Mouse (Mus musculus) NIH3T3 (cell line): ENCODE data around the gene Gad1.

Source experiments
- DNase-seq: peaks from one replicate; pipeline ENCODE4 v3.0.0-alpha.2; 2012; ENCODE audit warnings: low read depth

Gad1 gene

DNA sequence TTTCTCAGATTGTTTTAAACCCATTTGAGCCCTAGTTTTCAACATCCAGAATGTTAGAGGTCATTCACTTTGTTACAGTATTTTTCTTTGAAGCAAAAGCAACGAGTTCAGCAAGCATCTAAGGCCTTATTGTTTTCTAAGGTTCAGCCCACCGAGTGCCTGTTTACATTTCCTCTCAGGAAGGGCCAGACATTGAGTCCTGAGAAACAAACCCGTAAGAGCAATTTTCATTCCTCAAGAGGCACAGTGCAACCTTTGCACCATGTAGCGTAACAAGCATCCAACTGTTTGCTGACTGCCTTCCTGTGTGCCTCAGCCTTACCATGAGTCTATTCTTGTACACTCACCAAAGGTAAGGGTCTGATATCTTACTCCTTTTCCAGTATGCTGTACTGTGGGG lies at the start of gene Gad1:
Gad1 (plus strand) TSS at position 301 of the 400 bp plus-strand sequence.
- no peak for DNase-seq

DNA sequence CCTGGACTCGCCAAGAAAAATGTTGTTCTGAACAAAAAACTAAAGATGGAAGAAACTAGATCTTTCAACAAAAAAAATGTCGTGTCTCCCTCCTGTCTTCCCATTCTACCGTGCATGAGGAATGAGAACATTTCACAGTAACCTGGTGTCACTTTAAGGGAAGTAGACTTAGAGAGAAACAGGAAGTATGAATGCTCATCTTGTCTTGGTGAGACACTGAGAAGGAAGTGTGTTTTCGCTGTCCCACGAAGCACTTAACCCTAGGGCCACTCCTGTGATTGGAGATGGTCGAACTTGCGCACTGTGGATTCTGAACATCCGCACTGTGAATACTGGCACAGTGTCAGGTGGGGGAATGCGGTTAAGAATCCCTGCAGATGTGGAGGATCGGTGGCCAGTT lies 49.4 kb upstream of the Gad1 start:
- DNase-seq: no peak

DNA sequence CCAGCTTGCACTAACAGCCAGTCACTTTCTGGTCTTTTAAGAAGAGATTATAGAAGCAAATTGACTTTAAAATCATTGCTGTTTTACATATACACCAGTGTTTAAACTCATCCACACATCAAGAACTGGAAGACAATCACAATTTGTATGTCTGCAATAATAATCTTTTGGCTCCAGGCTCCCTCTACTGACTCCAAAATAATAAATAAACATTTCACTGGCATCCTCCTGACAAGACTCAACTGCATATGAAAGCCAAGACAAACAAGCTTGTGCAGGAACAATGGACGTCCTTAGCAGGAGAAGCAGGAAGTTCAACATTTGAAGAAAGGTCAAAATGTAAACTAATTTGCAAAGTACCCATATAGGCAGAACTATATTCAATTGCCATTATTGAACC lies 47.6 kb upstream of the Gad1 start:
- DNase-seq: peak; percentile 9

DNA sequence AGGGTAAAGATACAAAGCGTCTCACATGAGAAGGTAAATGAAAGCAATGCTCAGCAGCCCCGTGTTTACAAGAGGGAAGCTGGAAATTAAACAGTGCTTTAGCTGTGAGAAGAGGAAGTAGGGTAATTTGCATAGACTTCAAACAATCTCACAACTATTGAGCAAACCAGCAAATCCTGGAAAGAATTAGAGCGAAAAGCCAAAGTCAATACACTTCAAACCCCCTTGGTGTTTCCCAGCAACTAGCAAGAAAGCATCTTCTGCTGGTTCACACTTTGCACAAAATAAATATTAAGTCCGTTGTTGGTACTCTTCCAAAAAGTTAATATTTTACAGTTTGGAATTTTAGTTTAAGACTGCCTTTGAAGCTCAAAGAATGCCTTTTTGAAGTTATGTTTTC lies 47.0 kb upstream of the Gad1 start:
- no peak for DNase-seq

DNA sequence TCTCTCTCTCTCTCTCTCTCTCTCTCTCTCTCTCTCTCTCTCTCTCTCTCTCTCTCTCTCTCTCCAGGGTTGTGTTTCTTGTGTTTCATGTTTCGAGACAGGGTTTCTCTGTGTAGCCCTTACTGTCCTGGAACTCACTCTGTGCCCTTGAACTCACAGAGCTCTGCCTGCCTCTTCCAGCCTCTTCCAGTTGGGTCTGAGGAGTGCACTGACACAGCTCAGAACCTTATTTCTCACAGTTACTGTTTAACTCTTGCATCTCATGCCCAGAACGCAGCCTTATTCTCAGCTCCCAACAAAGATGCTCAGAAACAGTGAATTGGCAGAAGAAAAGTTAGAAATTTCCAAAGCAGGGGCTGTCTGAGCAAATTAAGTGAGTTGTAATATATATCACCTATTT lies 46.5 kb upstream of the Gad1 start:
- DNase-seq: no peak

DNA sequence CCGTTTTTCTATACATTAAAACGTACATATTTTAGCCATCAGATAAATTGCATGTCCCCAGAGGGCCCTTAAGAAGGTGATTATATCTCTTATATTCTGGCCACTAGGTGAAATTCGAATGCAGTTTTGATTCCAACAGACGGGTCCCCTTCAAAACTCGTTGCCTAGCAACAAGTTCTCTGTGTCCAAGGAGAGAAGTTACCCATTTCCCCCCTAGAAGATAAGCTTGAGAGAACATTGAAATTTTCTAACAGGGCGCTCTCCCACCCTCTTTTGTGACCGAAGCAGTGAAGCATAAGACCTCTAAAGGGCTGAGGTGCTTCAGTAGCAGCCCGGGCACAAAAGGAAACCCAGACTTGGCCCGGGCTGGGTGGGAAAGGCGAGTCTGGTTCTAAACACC lies 44.4 kb upstream of the Gad1 start, which contains the start of gene Erich2:
Erich2 (plus strand) TSS at position 324 of the 400 bp plus-strand sequence.
- no peak for DNase-seq

DNA sequence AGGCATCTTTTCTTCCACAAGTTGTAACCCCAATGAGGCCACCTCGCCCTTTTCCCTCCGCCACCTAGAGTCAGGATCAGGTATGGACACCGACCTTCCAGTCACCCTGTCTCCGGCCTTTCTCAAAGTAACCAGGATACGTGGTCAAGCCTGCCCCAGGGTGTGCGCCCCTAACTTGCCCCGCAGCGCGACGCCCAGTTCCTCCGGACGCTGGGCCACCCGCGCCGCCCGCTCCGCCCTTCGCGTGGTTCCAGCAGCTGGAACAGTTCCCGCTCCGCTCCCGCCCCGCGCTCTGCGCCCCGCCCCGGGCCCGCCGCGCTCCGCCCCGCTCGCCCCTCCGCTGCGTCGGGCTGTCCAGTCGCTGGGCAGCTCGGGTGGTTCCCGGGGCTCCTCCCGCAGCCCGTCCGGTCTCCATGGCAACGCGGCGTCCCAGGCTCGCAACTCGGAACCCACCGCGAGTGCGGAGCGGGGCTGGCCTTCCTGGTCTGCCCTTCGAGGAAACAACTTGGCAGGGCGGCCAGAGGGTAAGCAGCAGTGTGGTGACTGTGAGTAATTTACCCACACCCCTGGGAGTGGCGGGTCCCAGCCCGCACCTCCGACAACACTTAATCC lies 43.7 kb upstream of the Gad1 start:
- peak; percentile 44 for DNase-seq

DNA sequence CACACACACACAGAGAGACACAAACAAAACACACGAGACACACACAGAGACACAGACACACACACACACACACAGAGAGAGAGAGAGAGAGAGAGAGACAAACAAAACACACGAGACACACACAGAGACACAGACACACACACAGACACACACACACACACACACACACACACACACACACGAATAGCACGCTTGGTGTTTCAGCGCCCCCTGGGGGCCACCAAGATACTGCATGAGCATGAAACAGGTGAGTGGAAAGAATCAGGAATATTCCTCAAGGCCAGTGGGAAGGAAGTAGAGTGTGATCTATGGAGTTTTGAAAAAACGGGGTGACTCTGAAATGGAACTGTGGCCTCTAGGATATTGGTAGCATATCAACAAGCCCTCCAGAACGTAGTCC lies 14.6 kb upstream of the Gad1 start:
- peak; percentile 56 for DNase-seq

DNA sequence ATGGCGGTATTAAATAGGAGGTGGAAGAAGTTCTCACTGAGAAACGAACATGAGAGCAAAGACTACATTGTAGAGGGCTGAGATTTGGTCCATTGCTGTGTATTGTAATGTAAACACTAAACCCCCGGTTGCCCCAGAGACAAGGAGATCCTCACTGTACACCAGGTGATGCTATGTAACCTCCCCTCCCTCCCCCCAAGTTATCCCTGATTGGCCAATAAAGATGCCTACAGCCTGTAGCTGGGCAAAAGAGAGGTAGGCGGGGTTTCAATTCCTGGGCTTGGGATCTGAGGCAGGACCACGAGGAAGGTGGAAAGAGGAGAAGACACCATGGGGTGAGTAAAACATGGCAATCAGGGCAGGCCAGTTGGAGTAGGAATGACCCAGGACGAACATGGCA lies 2.2 kb upstream of the Gad1 start:
- no peak for DNase-seq

DNA sequence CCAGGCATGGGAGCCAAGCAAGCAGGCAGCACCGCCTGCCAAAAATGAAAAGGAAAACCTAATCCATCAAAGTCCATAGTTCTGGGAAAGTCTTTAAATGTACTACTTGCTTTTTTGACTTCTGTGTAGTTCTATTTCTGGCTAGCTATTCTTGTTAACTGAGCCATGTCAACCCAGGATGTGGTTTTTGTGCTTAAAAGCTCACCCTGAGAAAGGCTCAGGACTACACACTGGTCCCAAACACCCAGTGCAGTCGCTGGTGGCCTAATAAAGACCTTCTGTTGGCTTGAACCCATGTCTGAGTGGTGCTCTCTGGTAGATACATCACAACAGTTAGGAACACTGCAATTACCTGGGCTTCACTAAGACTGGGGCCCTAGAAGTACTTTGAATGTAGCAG lies 1.4 kb upstream of the Gad1 start:
- peak; percentile 35 for DNase-seq

DNA sequence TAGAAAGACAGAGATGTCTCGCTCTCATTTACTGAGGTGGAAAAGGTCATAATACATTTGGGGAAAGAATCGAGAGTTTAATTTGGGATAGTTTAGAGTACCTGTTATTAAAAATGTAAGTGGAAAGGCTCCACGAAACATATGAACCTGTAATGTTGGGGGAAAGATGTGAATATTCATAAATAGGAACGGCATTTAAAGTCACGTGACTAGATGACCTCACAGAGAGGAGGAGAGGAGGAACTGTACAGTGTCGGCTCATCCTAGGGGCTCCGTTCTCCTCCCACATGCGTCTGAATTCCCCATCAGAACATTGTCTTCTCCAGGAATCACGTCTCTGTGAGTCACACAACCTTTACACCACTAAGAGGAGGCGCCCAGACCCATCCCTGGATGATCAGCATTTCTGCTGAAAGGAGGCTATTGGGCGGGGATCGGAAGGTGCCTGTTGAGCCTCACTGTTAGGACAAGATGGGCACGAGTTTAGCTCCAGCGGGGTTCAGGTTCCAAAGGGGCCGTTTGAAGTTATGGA lies 739 bp upstream of the Gad1 start:
- no peak for DNase-seq

DNA sequence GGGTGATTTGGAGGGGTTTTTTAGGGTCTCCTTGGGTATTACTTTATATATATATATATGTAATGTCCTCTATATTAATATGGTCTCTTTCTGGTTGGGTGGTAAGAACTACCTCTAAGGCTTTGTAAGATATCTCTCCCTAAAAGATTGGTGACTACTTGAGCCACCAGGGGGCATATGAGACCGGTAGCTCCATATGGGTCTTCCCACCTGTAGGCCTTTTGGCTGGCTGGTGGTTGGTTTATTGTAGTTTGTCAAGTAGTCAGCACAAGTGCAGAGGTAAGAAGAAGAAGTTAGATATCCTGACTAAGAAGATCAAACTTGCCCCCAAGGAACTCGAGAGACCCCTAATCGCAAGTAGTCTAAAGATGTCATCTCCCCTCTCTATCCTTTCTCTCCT lies 954 bp downstream of the Gad1 start:
- no peak for DNase-seq

DNA sequence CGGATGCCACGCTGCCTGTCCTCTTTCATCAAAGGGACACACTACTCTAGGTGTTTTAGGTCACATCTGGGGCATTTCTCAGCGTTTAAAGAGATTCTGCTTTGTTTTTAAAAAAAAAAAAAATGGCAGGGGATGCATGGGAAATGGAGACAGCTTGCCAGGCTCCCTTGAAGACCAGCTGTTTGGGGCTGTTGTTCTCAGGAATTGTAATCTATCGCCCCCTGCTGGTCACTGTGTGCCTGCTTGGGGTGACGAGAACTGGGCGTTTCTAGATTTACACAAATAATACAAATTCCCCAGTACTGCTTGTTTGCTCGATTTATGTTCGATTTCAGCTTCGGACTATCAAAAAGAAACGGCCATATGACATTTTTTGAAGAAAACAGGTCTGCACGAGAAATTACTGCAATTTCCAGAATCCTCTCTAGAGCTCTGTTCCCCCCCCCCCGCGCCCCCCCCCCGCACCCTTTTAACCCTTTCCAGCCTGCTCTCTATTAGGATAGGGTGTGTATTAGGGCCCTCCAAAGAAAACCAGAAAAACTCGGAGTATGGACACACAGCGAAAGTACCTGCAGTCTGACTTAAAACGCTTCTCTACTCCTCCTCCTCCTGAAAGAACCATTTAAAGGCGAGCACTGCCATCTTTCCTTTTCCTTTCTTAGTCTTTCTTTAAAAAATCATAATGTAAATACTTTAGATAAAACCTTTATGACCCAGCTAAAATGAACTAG lies 5.4 kb downstream of the Gad1 start:
- peak; percentile 95 for DNase-seq

DNA sequence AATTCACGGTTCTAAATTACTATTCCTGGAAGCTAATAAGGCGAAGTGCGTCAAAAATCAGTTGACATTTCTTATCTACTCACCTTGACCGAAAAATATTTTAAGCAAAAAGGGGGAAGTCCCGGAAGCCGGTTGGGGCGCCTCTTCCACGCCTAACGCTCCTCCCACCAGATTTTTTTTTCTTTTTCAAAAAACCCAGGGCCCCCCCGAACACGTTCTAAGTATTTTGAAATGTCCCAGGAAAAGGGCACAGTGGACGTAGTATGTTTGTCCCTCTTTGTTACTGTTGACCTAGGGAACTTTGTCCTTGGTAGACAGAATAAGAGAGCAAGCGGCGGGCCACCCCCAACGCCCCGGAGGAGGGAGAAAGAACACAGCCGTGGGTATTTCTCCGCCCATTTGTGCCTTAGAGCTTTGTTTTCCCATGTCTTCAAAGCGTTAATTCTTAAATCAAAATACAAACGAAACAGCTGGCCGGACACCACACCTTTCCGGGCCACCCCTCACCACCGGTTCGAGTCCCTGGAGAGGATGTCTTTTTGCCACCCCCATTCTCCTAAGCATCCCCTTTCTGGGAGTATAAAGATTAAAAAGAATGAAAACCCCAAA lies 6.1 kb downstream of the Gad1 start:
- DNase-seq: no peak

DNA sequence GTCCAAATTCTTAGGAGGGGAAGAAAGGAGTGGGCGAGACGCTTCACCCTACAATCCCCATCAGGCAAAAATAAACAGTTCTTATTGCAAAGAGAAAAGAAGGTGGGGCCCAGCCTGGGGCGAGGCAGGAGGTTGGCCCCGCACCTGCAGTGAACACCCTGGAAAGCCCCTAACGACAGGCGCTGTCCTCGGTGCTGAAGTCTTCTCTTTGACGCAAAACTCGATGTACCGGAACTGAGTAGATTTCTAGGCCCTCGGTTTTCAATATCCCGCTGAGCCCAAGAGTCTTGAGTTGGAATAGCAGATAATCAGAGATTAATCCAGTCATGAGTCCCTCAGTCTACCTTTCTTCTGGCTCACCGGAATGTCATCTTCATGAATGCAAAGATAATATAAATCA lies 6.6 kb downstream of the Gad1 start:
- DNase-seq: peak; percentile 68

DNA sequence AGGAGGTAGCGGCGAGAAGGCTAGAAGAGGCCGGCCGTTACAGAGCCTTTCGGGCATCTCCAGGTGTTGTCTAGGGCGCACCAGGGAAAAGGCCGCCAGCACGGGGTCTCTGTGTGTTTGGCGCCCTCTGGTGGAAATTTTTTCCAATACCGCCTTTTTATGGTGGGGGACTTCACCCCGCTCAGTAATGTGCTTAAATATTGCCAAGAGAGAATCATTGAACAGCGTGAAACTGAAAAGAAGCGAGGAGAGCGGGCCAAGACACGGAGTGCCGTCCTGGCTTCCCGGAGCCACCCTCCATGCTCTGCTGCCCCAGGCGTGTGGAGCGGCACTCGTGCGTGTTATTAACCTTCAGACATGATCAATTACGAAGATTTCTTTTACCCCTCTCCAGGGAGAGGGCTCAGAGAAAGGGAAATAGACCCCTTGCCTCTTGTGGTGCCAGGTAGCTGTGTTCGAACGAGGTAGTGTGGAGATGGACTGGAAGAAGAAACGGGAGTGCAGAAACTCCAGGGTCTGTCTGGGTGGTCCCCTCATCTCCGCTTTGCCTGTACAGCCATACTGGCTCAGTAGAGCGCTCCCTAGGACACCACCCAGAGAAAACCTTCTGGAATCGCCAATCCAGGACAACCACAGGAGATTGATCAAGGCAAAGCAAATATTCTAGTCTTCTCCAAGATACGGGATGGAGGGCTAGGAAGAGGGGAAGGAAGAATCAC lies 8.4 kb downstream of the Gad1 start:
- DNase-seq: peak; percentile 65

DNA sequence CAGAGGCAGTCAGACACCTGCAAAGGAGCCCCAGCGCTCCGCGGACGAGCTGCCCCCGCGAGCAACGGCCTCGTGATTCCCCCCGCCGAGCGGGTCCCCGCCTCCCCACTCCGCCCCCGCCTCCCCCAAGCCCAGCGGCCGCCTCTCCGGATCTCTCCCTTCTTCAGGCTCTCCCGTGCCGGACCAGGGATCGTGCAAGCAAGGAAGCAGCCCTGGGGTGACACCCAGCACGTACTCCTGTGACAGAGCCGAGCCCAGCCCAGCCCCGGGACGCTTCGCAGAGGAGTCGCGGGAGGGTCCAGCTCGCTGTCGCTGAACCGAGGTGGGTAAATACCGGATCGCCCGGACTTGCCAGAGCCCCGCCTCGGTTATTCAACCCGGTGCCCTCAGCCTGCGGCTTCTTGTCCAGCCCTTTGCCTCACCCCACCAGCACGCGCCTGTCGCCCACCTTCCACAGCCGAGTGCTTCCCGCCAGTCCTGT lies 9.2 kb downstream of the Gad1 start:
- DNase-seq: no peak

DNA sequence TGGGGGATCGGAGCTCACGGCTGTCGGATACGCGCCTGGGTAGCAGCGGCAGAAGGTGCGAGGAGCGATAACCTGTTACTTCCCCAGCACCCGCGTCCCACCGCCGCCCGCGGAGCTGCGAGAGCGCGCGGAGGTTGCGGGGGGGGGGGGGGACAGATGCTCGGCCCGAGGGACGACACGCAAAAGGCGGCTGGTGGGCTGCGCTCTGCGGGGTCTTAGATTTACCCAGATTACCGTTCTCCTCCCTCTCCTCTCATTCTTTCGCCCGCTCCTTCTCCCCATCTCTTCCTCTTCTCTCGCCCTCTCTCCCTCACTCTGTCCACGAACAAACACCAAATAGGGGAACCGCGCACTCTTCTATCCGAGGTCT lies 9.7 kb downstream of the Gad1 start:
- DNase-seq: no peak

DNA sequence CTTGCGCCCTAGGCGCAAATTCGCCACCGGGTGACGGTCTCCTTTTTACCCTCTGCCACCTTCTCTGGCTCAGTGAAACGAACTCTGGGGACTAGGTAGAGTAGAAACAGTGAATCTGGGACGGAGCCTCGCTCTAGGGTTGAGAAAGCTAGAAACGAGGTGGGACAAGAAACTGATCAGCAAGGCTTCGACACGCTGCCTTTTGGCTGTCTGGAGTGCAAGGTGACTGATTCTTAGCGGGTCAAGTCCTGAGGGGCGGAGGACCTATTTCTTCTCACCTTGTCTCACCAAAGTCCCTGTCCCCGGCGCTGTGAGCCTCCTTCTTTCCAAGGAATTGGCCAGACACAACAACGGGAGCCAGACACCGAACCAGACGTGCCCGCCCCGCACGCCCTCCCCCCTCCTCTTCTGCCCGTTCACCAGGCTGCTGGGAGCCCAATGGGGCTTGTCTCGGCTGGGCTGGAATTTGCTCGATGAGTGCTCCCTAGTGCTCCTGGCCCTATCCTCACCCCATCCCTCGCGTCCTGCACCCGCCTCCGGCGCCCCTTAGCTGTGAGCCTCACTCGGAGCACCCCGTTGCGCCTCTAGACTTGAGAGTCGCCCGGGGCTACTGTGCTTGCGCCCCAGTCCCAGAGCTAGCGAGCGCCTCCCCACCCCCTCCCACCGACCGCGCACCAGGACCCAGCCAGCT lies 10.3 kb downstream of the Gad1 start:
- no peak for DNase-seq

DNA sequence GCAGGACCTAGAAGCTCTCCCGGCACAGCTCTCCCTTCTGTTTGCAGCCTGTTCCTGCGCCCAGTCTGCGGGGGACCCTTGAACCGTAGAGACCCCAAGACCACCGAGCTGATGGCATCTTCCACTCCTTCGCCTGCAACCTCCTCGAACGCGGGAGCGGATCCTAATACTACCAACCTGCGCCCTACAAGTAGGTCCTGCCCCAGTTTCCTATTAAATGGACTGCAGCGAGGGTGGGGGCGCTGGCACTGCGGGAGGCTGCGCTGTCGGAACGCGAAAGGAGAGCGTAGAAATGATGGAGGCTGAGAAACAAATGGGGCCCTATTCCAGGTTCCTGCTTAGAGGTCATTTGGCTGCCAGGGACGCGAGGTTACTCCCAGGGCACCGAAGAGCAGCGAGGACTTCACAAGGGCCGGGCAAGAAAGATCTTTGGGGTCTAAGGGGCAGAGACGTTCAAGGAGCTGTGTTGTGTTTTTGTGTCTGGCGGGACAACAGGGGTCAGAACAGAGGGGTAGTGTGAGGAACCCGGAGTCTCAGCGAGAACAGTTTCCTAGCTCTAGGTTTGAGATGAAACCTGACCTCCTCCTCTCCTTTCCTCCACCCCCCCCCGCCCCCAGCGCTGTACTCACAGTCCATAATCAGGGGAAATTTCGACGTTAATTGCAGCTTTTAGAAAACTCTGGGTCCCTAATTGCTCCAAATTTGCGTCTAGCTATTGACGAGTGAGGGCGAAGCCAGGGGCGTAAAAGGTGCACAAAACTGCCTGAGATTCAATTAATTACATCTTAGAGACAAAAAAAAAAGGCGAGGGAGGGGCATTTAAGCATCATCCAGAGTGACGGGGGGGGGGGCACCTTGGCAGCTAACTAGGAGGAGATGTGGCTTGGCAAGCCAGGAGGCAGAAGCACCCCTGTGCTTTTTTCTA lies 11.1 kb downstream of the Gad1 start:
- no peak for DNase-seq
